In the genomic region with DNA sequence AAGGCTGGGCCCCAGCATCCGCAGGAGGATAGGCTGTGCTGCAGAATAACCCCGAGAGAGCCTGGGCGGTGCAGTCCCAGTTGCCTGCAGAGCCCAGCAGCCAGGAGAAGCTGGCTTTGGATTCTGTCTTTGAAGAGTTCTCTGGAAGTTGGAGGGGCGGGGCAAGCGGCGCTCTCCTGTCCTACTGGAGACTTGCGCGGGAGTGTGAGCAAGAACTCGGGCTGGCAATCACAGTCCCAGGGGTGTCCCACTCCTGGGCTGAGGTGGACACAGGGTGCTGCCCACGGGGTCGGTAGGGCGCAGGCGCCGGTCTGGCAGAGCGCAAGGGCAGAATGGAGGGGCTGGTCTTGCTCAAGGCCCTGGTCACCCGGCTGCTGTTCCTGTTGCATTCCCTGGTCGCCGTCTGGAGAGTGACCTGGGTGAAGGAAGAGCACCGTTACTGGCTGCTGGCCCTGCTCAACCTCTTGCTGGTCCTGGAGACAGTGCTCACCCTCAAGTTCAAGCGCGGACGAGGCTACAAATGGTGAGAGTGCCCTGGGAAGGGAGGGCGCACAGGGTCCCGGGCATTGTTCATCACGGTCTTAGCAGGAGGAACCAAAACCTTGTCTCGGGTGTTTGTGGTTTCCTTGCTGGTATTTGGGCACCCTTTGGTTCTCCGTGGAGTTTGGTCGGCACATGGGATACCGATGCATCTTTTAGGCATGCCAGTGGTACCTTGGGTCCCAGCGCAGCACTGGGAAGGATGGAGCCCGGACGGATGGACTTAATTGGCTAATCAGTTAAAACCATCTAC, we compare ENCODE assay signal across 7 mouse cellular contexts. TPM values are rescaled to one million over a fixed set of nuclear protein-coding genes. Genes with fewer than 3 reads are reported as not detected.
DNase-seq lines count a peak whose midpoint lies in the region; ATAC-seq and TF ChIP-seq lines count a peak whose summit lies in the region.

TSS of gene Tmem26 (plus strand) at position 79 of the 793 bp plus-strand sequence.

- H3K36me3 ChIP-seq in intestine, postnatal 0 days (ENCODE audit: control insufficient read depth, insufficient read depth) = no peaks in the 10 kb centered on the region
- H3K36me3 ChIP-seq in lung, embryonic 15.5 days = no peaks in the 10 kb centered on the region

- ATAC-seq in granulocyte monocyte progenitor cell, adult 5-6 weeks (replicated peaks; ENCODE audit: poor library complexity, severe bottlenecking) = peak; percentile 80
- no peak for ATAC-seq in intestine, postnatal 0 days
- ATAC-seq in lung, embryonic 15.5 days (ENCODE audit: borderline replicate concordance, extremely low read depth, low FRiP score, low TSS enrichment) = peak; percentile 83; the same call in 1 of the 2 replicates

- H3K27ac ChIP-seq in brown adipose tissue, adult 24 weeks (replicated peaks; ENCODE audit: low read depth, low read length) = no peak within 1 kb of the TSS
- no peak within 1 kb of the TSS for H3K27ac ChIP-seq in intestine, postnatal 0 days (ENCODE audit: low read depth, low read length)
- H3K27ac ChIP-seq in lung, embryonic 15.5 days = no peak within 1 kb of the TSS

- WGBS in intestine, postnatal 0 days = under 1% methylated on average over 32 of the region's 32 CpGs
- WGBS in lung, embryonic 15.5 days = under 1% methylated on average over 32 of the region's 32 CpGs

- no peaks in the 10 kb centered on the region for H3K9me3 ChIP-seq in intestine, postnatal 0 days (ENCODE audit: control insufficient read depth)
- H3K9me3 ChIP-seq in lung, embryonic 15.5 days = no peaks in the 10 kb centered on the region

- H3K4me1 ChIP-seq in brown adipose tissue, adult 24 weeks (ENCODE audit: control insufficient read depth, insufficient read depth, insufficient read length, low read length) = no peaks in the 10 kb centered on the region
- H3K4me1 ChIP-seq in intestine, postnatal 0 days (replicated peaks; ENCODE audit: control insufficient read depth, insufficient read depth, low read length) = 0 out of 2 replicates have a peak, but pooled peaks cover 3% of the 10 kb centered on the region
- H3K4me1 ChIP-seq in lung, embryonic 15.5 days = peaks cover 24% of the 10 kb centered on the region

- H3K4me3 ChIP-seq in brown adipose tissue, adult 24 weeks (ENCODE audit: insufficient read depth, low read depth, low read length) = peak within 1 kb of the TSS; percentile 31
- H3K4me3 ChIP-seq in intestine, postnatal 0 days (ENCODE audit: low read depth, low read length) = peak within 1 kb of the TSS; percentile 50
- peak within 1 kb of the TSS; percentile 60 for H3K4me3 ChIP-seq in lung, embryonic 15.5 days

- no peaks in the 10 kb centered on the region for H3K27me3 ChIP-seq in intestine, postnatal 0 days (replicated peaks; ENCODE audit: control insufficient read depth, insufficient read depth, low read length)
- no peaks in the 10 kb centered on the region for H3K27me3 ChIP-seq in lung, embryonic 15.5 days

- peak; percentile 22 for DNase-seq in R1 (ENCODE audit: low read depth, low spot score)
- DNase-seq in ovary, postnatal 14 days (ENCODE audit: low spot score) = peak; percentile 18
- DNase-seq in frontal cortex, adult 2 months (ENCODE audit: extremely low spot score in 1 of 2, low spot score in 1 of 2) = no peak

- H3K9ac ChIP-seq in intestine, postnatal 0 days (ENCODE audit: low read depth, low read length) = peak within 1 kb of the TSS; percentile 34; the same call in 1 of the 2 replicates
- peak within 1 kb of the TSS; percentile 53 for H3K9ac ChIP-seq in lung, embryonic 15.5 days

- peak within 1 kb of the TSS; percentile 81 for H3K4me2 ChIP-seq in intestine, postnatal 0 days (replicated peaks; ENCODE audit: low read depth)
- peak within 1 kb of the TSS; percentile 97 for H3K4me2 ChIP-seq in lung, embryonic 15.5 days

- TF ChIP-seq CTCF in intestine, postnatal 0 days (IDR thresholded peaks at IDR 0.05; ENCODE audit: low read depth) = no peak

RNA-seq across cellular contexts. Expression of gene Tmem26, which starts in this region (rescaled TPM):
- polyA plus RNA-seq in brown adipose tissue, adult 24 weeks (2012; ENCODE audit: insufficient read depth, insufficient read length, missing spikeins) = not detected in 2 replicates
- 1.6 and 2.9 TPM in 2 replicates for total RNA-seq in granulocyte monocyte progenitor cell, adult 5-6 weeks (2014; fragmentation: Nextera tagmentation)
- 1.5 and 2.1 TPM in 2 replicates for total RNA-seq in granulocyte monocyte progenitor cell, adult 5-6 weeks (2017)
- 3.8 and 4.6 TPM in 2 replicates for polyA plus RNA-seq in intestine, postnatal 0 days (2015; fragmentation: Nextera tagmentation; extraction: Ambion mirVana)
- polyA plus RNA-seq in lung, embryonic 15.5 days (2015; fragmentation: Nextera tagmentation; extraction: Ambion mirVana) = 6.1 and 7.2 TPM in 2 replicates
- 0.25 and 0.34 TPM in 2 replicates for polyA plus RNA-seq in frontal cortex, adult 2 months (2012; rRNA removed)

Comparison
In these comparisons a context has a peak if more than half of its experiments do, and no peak if none do; other contexts are left out.
1. DNase-seq: peak in R1 (single experiment) and ovary, postnatal 14 days (single experiment); none in frontal cortex, adult 2 months (0 of 2).
2. Peak in every context shown above with its lines, with median percentiles within 50 percentile points of each other: H3K4me3 ChIP-seq.